Mouse (Mus musculus) heart, embryonic 12.5 days (tissue): ENCODE measurements around the gene Cd59b. TPM values are rescaled to one million over a fixed set of nuclear protein-coding genes. Genes with fewer than 3 reads are reported as not detected.

Experiments
- ATAC-seq: fragments of 200-750 bp; cut with Nextera tagmentation; 2 replicates; pipeline ENCODE4 v1.8.0; 2017; ENCODE audit warnings: moderate TSS enrichment, moderate library complexity; ENCODE audit not compliant: insufficient number of reproducible peaks, low FRiP score
- H3K27ac ChIP-seq: fragments of 300-500 bp; sonication (generic); 2 replicates; pipeline ENCODE4 v1.5.1; 2016; ENCODE audit warnings: mild to moderate bottlenecking, moderate library complexity; ENCODE audit not compliant: poor library complexity, severe bottlenecking
- H3K27me3 ChIP-seq: fragments of 300-500 bp; sonication (generic); replicated peaks from 2 replicates; pipeline ENCODE4 v1.6.1; 2016; ENCODE audit warnings: mild to moderate bottlenecking, moderate library complexity
- H3K36me3 ChIP-seq: fragments of 300-500 bp; sonication (generic); 2 replicates; pipeline ENCODE4 v1.6.1; 2016; ENCODE audit warnings: mild to moderate bottlenecking, moderate library complexity
- H3K4me1 ChIP-seq: fragments of 300-500 bp; sonication (generic); replicated peaks from 2 replicates; pipeline ENCODE4 v1.6.1; 2016; ENCODE audit warnings: mild to moderate bottlenecking
- H3K4me2 ChIP-seq: fragments of 300-500 bp; sonication (generic); 2 replicates; pipeline ENCODE4 v1.6.1; 2016; ENCODE audit warnings: mild to moderate bottlenecking, moderate library complexity
- H3K4me3 ChIP-seq: fragments of 300-500 bp; sonication (generic); 2 replicates; pipeline ENCODE4 v1.5.1; 2016; ENCODE audit warnings: mild to moderate bottlenecking
- H3K9ac ChIP-seq: fragments of 300-500 bp; sonication (generic); 2 replicates; pipeline ENCODE4 v1.6.1; 2016; ENCODE audit warnings: mild to moderate bottlenecking, moderate library complexity
- H3K9me3 ChIP-seq: fragments of 300-500 bp; sonication (generic); replicated peaks from 2 replicates; pipeline ENCODE4 v1.6.1; 2016; ENCODE audit warnings: mild to moderate bottlenecking, moderate library complexity
- WGBS: fragments of 180-500 bp; shearing (Covaris S2); methylation state at CpG from one replicate; pipeline ENCODE4 v1.1.7; 2016; 5-methylcytosine and 5-hydroxymethylcytosine counted together
- polyA plus RNA-seq: library from polyadenylated mRNA; unstranded; fragments of >200 nt; fragmentation: Nextera tagmentation; extraction: Ambion mirVana; gene quantifications from 2 replicates; pipeline ENCODE4 v1.2.1, GENCODE M21; 2016

Cd59b gene
- 4.9 and 7.0 TPM in 2 replicates for polyA plus RNA-seq

DNA sequence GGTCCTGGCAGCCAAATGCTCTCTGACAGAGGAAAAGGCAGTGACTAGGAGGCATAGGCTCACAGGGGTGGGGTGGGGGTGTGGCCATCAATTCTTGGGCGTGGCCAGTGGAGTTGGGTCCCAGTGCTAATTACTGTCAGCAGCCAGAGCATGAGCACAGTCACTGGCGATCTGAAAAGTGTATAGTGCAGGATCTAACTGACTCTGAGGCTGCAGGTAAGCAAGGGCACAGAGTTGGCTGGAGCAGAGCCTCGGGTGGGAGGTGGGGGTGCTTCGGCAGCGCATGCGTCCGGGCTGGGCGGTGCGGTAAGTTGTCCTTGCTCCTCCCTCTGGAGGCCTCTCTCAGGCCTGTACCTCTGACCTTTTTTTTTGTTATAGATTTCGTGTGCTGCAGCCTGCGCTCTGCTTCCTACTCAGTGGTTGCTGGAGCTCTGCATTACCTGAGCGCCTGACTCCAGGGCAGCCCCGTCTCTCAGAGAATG lies at the start of gene Cd59b:
TSS of gene Cd59b (plus strand) at position 146 of the 482 bp plus-strand sequence.
- peak within 1 kb of the TSS; percentile 54 for H3K27ac ChIP-seq
- WGBS: 19% methylated on average over 13 of the region's 13 CpGs
- peaks cover 7% of the 10 kb centered on the region; the same call in 1 of the 2 replicates for H3K9me3 ChIP-seq
- H3K27me3 ChIP-seq: no peaks in the 10 kb centered on the region
- H3K36me3 ChIP-seq: peaks cover 4% of the 10 kb centered on the region; the same call in 1 of the 2 replicates
- peak within 1 kb of the TSS; percentile 50 for H3K4me3 ChIP-seq
- peak within 1 kb of the TSS; percentile 60 for H3K9ac ChIP-seq
- peak; percentile 92 for ATAC-seq
- 0 out of 2 replicates have a peak, but pooled peaks cover 9% of the 10 kb centered on the region for H3K4me1 ChIP-seq
- H3K4me2 ChIP-seq: peak within 1 kb of the TSS; percentile 73

DNA sequence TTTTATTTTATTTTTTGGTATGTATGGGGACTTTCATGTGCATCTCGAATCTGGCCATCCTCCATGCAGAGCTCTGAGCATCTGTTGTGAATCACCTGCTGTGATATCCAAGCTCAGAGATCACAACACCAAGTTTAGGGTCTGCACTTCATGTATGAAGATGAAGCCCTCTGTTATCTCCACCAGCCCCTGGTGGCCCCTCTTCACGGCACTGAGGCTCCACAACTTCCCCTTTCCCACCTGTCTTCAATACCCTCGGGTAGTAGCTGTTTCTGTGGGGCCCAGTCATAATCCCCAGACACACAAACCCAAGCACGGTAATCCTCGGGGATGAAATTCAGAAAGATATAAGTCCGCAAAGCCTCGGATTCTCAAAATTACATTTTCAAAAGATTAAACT lies 46.6 kb upstream of the Cd59b start:
- Histone ChIP-seq H3K27me3 (no peaks in the 10 kb centered on the region), H3K27ac (no peak overlapping the region), H3K4me1 (no peaks in the 10 kb centered on the region; the same call in 1 of the 2 replicates), H3K9ac (no peak overlapping the region), H3K4me3 (no peak overlapping the region), H3K4me2 (no peak overlapping the region), H3K9me3 (no peaks in the 10 kb centered on the region), H3K36me3 (no peaks in the 10 kb centered on the region)
- WGBS: 78% methylated on average over 7 of the region's 7 CpGs
- ATAC-seq: no peak

DNA sequence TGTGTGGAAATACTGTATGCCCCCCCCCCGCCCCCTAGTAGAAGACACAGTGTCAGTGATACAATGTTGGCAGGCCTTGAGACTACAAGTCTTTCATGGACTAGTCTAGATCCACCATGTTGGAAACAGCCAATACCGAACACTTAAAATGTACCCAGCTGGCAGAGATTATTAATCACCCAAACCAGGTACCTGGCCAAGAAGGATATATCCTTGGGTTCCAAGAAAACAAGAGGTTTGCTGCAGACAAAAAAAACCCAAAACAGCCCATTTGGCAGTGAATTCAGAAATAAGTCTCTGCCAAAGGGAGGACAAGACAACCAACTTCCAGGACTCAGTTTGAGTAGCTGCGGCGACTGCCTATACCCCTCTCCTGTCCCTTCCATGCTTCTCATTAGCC lies 45.0 kb upstream of the Cd59b start:
- no peak overlapping the region for H3K4me2 ChIP-seq
- no peak overlapping the region for H3K27ac ChIP-seq
- H3K36me3 ChIP-seq: no peaks in the 10 kb centered on the region
- no peak overlapping the region for H3K4me3 ChIP-seq
- 87% methylated on average over 4 of the region's 4 CpGs for WGBS
- no peak for ATAC-seq
- no peaks in the 10 kb centered on the region for H3K27me3 ChIP-seq
- no peak overlapping the region for H3K9ac ChIP-seq
- no peaks in the 10 kb centered on the region for H3K9me3 ChIP-seq
- H3K4me1 ChIP-seq: peaks cover 11% of the 10 kb centered on the region

- H3K4me3 ChIP-seq: peak within 1 kb of the TSS; percentile 97
- no peaks in the 10 kb centered on the region for H3K9me3 ChIP-seq
- peaks cover 12% of the 10 kb centered on the region for H3K36me3 ChIP-seq
- peak; percentile 97 for ATAC-seq
- peak within 1 kb of the TSS; percentile 55 for H3K27ac ChIP-seq
- 1% methylated on average over 44 of the region's 44 CpGs for WGBS
- no peaks in the 10 kb centered on the region for H3K27me3 ChIP-seq
- H3K4me2 ChIP-seq: peak within 1 kb of the TSS; percentile 82
- H3K9ac ChIP-seq: peak within 1 kb of the TSS; percentile 100
- peaks cover 18% of the 10 kb centered on the region for H3K4me1 ChIP-seq
These were observed 42.1 kb upstream of the Cd59b start, which contains the start of gene Fbxo3 for GRCm38 (mm10) chr2:104027458-104028138. Fbxo3 (plus strand) TSS chr2:104027721.

- H3K4me1 ChIP-seq: peaks cover 18% of the 10 kb centered on the region
- H3K4me2 ChIP-seq: peak within 1 kb of the TSS; percentile 82
- H3K27ac ChIP-seq: peak within 1 kb of the TSS; percentile 55
- no peaks in the 10 kb centered on the region for H3K9me3 ChIP-seq
- peaks cover 13% of the 10 kb centered on the region for H3K36me3 ChIP-seq
- H3K4me3 ChIP-seq: peak within 1 kb of the TSS; percentile 97
- WGBS: 1% methylated on average over 31 of the region's 32 CpGs
- H3K9ac ChIP-seq: peak within 1 kb of the TSS; percentile 100
- H3K27me3 ChIP-seq: no peaks in the 10 kb centered on the region
- peak; percentile 75 for ATAC-seq
These were observed 41.4 kb upstream of the Cd59b start, which contains the start of gene 4931422A03Rik for GRCm38 (mm10) chr2:104028139-104028723. 4931422A03Rik (minus strand) TSS chr2:104028361.

GRCm38 (mm10) chr2:104029074-104029473 lies 40.6 kb upstream of the Cd59b start:
- 30% methylated on average over 2 of the region's 2 CpGs for WGBS
- Histone ChIP-seq H3K4me2 (peak overlapping the region; percentile 82), H3K9ac (peak overlapping the region; percentile 100), H3K36me3 (peaks cover 19% of the 10 kb centered on the region), H3K27me3 (no peaks in the 10 kb centered on the region), H3K9me3 (no peaks in the 10 kb centered on the region), H3K4me3 (peak overlapping the region; percentile 97), H3K4me1 (peaks cover 18% of the 10 kb centered on the region), H3K27ac (no peak overlapping the region)
- ATAC-seq: no peak

GRCm38 (mm10) chr2:104030381-104030780 lies 39.3 kb upstream of the Cd59b start:
- H3K4me3 ChIP-seq: no peak overlapping the region
- H3K9ac ChIP-seq: no peak overlapping the region
- 76% methylated on average over 3 of the region's 3 CpGs for WGBS
- H3K36me3 ChIP-seq: peaks cover 22% of the 10 kb centered on the region
- H3K4me1 ChIP-seq: peaks cover 18% of the 10 kb centered on the region
- no peaks in the 10 kb centered on the region for H3K27me3 ChIP-seq
- H3K9me3 ChIP-seq: no peaks in the 10 kb centered on the region
- no peak overlapping the region for H3K4me2 ChIP-seq
- ATAC-seq: no peak
- no peak overlapping the region for H3K27ac ChIP-seq

- no peak overlapping the region for H3K9ac ChIP-seq
- no peak overlapping the region for H3K27ac ChIP-seq
- 88% methylated on average over 3 of the region's 3 CpGs for whole genome bisulfite sequencing
- peaks cover 34% of the 10 kb centered on the region for H3K36me3 ChIP-seq
- no peak overlapping the region for H3K4me2 ChIP-seq
- H3K27me3 ChIP-seq: no peaks in the 10 kb centered on the region
- H3K4me3 ChIP-seq: no peak overlapping the region
- no peaks in the 10 kb centered on the region for H3K9me3 ChIP-seq
- no peak for ATAC-seq
- peaks cover 21% of the 10 kb centered on the region for H3K4me1 ChIP-seq
These were observed 37.6 kb upstream of the Cd59b start for GRCm38 (mm10) chr2:104032056-104032455.

DNA sequence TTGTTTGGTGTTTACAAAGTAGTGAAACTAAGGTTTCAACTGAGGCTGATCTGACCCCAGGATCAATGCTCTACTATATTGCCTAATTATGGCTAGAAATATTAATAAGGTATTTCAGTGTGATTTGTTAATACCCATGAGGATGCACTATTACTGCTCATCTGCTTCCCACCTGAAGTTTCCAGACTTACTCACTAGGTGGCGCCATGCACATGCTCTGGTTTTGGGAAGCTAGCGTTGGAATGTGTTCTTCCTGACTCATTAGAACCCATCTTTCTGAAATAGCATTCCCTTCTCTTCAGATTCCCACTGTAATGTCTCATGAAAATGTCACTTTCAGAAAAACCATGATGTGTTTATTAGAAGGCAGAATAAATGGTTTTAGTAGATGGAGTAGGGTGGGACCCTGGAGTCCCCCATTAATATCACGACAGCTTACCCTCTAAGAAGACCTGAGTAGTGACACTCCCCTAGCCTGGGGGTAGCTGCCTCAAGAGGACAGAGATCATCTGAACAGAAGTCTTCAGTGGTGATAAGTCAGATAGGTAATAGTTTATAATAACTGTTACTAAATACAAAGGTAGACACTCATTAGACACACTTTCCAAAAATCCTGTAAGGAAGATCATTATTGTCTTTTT lies 34.7 kb upstream of the Cd59b start:
- H3K27ac ChIP-seq: no peak overlapping the region
- no peak overlapping the region for H3K4me2 ChIP-seq
- WGBS: 31% methylated on average over 3 of the region's 3 CpGs
- ATAC-seq: no peak
- no peak overlapping the region for H3K9ac ChIP-seq
- no peaks in the 10 kb centered on the region for H3K9me3 ChIP-seq
- H3K36me3 ChIP-seq: peaks cover 49% of the 10 kb centered on the region
- no peak overlapping the region for H3K4me3 ChIP-seq
- no peaks in the 10 kb centered on the region for H3K27me3 ChIP-seq
- peaks cover 7% of the 10 kb centered on the region for H3K4me1 ChIP-seq

DNA sequence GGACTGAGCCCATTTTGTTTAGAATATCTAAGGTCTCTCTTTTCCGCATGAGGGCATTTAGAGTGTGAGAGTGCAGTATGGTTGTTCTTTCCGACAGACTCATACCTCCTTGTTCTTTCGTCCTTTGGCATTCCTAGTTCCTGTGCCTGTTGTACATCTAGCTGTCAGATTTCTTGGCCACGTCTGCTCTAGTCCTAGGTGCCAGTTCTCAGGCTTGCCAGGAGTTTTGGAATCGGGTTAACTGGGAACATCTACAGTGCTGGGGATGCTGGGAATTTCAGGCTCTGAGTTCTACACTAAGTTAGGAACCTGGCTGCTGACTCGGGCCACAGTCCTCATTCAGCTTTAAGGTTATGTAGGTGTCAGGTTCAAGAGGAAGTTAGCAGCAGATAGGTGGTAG lies 34.1 kb upstream of the Cd59b start:
- Histone ChIP-seq H3K36me3 (peaks cover 51% of the 10 kb centered on the region), H3K27me3 (no peaks in the 10 kb centered on the region), H3K9me3 (no peaks in the 10 kb centered on the region), H3K4me2 (no peak overlapping the region), H3K4me3 (no peak overlapping the region), H3K27ac (no peak overlapping the region), H3K9ac (no peak overlapping the region), H3K4me1 (peaks cover 7% of the 10 kb centered on the region; the same call in 1 of the 2 replicates)
- no peak for ATAC-seq
- 71% methylated on average over 6 of the region's 6 CpGs for WGBS

DNA sequence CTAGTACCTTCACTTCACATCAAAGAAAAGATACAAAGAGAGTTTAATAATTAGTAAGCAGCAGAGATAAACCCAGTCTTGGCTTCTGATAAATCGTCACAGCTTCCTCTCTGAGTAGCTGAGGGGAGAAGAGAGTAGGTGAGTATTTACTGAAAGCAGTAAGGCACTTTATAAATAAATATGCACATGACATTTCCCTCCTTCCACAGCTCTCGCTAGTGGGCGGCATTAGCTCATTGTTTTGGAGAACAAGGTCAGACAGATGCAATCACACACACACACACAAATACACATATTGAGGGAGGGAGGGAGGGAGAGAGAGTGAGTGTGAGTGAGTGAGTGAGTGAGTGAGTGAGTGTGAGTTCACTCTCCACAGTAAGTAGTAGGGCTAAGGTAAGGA lies 33.3 kb upstream of the Cd59b start:
- Histone ChIP-seq H3K9ac (no peak overlapping the region), H3K36me3 (peaks cover 52% of the 10 kb centered on the region), H3K4me3 (no peak overlapping the region), H3K27me3 (no peaks in the 10 kb centered on the region), H3K4me1 (peaks cover 8% of the 10 kb centered on the region; the same call in 1 of the 2 replicates), H3K9me3 (no peaks in the 10 kb centered on the region), H3K27ac (no peak overlapping the region), H3K4me2 (no peak overlapping the region)
- 67% methylated on average over 3 of the region's 3 CpGs for WGBS
- no peak for ATAC-seq
